Comparison of ENCODE assay signal across 9 mouse cellular contexts in genomic region chr13:62968223-62968622, GRCm38 (mm10).
"Had no signal": no experiment of that assay in that cellular context is flagged by ENCODE, and none has a peak within 500 bp of the region (broad histone marks: within the 10 kb centered on the region; RNA-seq: fewer than 3 reads in every experiment).

No protein-coding gene starts in this region.

- H3K4me1 ChIP-seq: intestine, embryonic 15.5 days had no signal

- H3K36me3 ChIP-seq: intestine, embryonic 15.5 days; liver, embryonic 13.5 days; midbrain, embryonic 13.5 days had no signal

- H3K4me3 ChIP-seq: intestine, embryonic 15.5 days; limb, embryonic 13.5 days; liver, embryonic 13.5 days; midbrain, embryonic 13.5 days had no signal

- H3K4me2 ChIP-seq: intestine, embryonic 15.5 days; limb, embryonic 13.5 days; liver, embryonic 13.5 days; midbrain, embryonic 13.5 days had no signal

- H3K9me3 ChIP-seq: intestine, embryonic 15.5 days; limb, embryonic 13.5 days; liver, embryonic 13.5 days; midbrain, embryonic 13.5 days had no signal

- H3K27me3 ChIP-seq: intestine, embryonic 15.5 days; limb, embryonic 13.5 days; liver, embryonic 13.5 days; midbrain, embryonic 13.5 days had no signal

- H3K9ac ChIP-seq: intestine, embryonic 15.5 days; limb, embryonic 13.5 days; liver, embryonic 13.5 days; midbrain, embryonic 13.5 days had no signal

- DNase-seq: left cerebral cortex, postnatal 4 days; liver, embryonic 13.5 days; lung, adult 18-20 months; right cerebral cortex, postnatal 25 days; thymus, adult 18-20 months; thymus, postnatal 14 days had no signal

- ATAC-seq: intestine, embryonic 15.5 days; midbrain, embryonic 13.5 days had no signal

- H3K27ac ChIP-seq: intestine, embryonic 15.5 days; limb, embryonic 13.5 days; liver, embryonic 13.5 days; midbrain, embryonic 13.5 days had no signal
